Mouse (Mus musculus): ENCODE measurements around the gene Hoxa5. TPM values are rescaled to one million over a fixed set of nuclear protein-coding genes. Genes with fewer than 3 reads are reported as not detected.
A peak's percentile ranks its signal among the peaks of the same experiment; 100 is the strongest.

Hoxa5 gene
- polyA plus RNA-seq, 1 experiment from 2014 or later: 15.7 TPM

- Histone ChIP-seq H3K4me3 (ENCODE audit: low read length) (peak within 1 kb of the TSS; percentile 64), H3K4me1 (ENCODE audit: control insufficient read depth, insufficient read depth, low read length) (peaks cover 10% of the 10 kb centered on the region; the same call in 1 of the 2 replicates), H3K9ac (ENCODE audit: low read depth, low read length) (peak within 1 kb of the TSS; percentile 96), H3K9me3 (ENCODE audit: control insufficient read depth, low read length) (no peaks in the 10 kb centered on the region), H3K27ac (ENCODE audit: low read depth, low read length) (peak within 1 kb of the TSS; percentile 98), H3K27me3 (ENCODE audit: control insufficient read depth, insufficient read depth, low read length) (0 out of 2 replicates have a peak, but pooled peaks cover 15% of the 10 kb centered on the region), H3K4me2 (replicated peaks; ENCODE audit: low read depth, low read length) (peak within 1 kb of the TSS; percentile 97), H3K36me3 (ENCODE audit: control insufficient read depth, insufficient read depth, low read length) (peaks cover 9% of the 10 kb centered on the region; the same call in 1 of the 2 replicates)
- peak; percentile 41 for ATAC-seq (ENCODE audit: low FRiP score, low TSS enrichment)
- WGBS: under 1% methylated on average over 24 of the region's 36 CpGs
Observed at GRCm38 (mm10) chr6:52230516-52231165, 26.3 kb upstream of the Hoxa5 start, which contains the start of gene Hoxa9. TSS of gene Hoxa9 (minus strand) at chr6:52231089.

- peaks cover 9% of the 10 kb centered on the region; the same call in 1 of the 2 replicates for H3K4me1 ChIP-seq (ENCODE audit: control insufficient read depth, insufficient read depth, low read length)
- H3K27ac ChIP-seq (ENCODE audit: low read depth, low read length): peak overlapping the region; percentile 96
- peak overlapping the region; percentile 97 for H3K4me2 ChIP-seq (replicated peaks; ENCODE audit: low read depth, low read length)
- ATAC-seq (ENCODE audit: low FRiP score, low TSS enrichment): no peak
- H3K4me3 ChIP-seq (ENCODE audit: low read length): peak overlapping the region; percentile 64
- peak overlapping the region; percentile 94 for H3K9ac ChIP-seq (ENCODE audit: low read depth, low read length)
- 1% methylated on average over 42 of the region's 44 CpGs for WGBS
- H3K36me3 ChIP-seq (ENCODE audit: control insufficient read depth, insufficient read depth, low read length): peaks cover 9% of the 10 kb centered on the region; the same call in 1 of the 2 replicates
- H3K9me3 ChIP-seq (ENCODE audit: control insufficient read depth, low read length): no peaks in the 10 kb centered on the region
- H3K27me3 ChIP-seq (ENCODE audit: control insufficient read depth, insufficient read depth, low read length): 0 out of 2 replicates have a peak, but pooled peaks cover 12% of the 10 kb centered on the region
Observed at GRCm38 (mm10) chr6:52229558-52230416, 25.4 kb upstream of the Hoxa5 start.

GRCm38 (mm10) chr6:52228475-52229465 is 24.4 kb upstream of the Hoxa5 start:
- H3K9ac ChIP-seq (ENCODE audit: low read depth, low read length): peak overlapping the region; percentile 94
- peaks cover 9% of the 10 kb centered on the region; the same call in 1 of the 2 replicates for H3K4me1 ChIP-seq (ENCODE audit: control insufficient read depth, insufficient read depth, low read length)
- H3K27ac ChIP-seq (ENCODE audit: low read depth, low read length): peak overlapping the region; percentile 96
- H3K36me3 ChIP-seq (ENCODE audit: control insufficient read depth, insufficient read depth, low read length): peaks cover 16% of the 10 kb centered on the region; the same call in 1 of the 2 replicates
- H3K4me2 ChIP-seq (replicated peaks; ENCODE audit: low read depth, low read length): peak overlapping the region; percentile 97
- H3K9me3 ChIP-seq (ENCODE audit: control insufficient read depth, low read length): no peaks in the 10 kb centered on the region
- ATAC-seq (ENCODE audit: low FRiP score, low TSS enrichment): no peak
- peak overlapping the region; percentile 64 for H3K4me3 ChIP-seq (ENCODE audit: low read length)
- H3K27me3 ChIP-seq (ENCODE audit: control insufficient read depth, insufficient read depth, low read length): 0 out of 2 replicates have a peak, but pooled peaks cover 4% of the 10 kb centered on the region
- under 1% methylated on average over 38 of the region's 38 CpGs for WGBS

GRCm38 (mm10) chr6:52227470-52228222 is 23.3 kb upstream of the Hoxa5 start:
- H3K27ac ChIP-seq (ENCODE audit: low read depth, low read length): peak overlapping the region; percentile 90
- 2% methylated on average over 11 of the region's 11 CpGs for WGBS
- no peak for ATAC-seq (ENCODE audit: low FRiP score, low TSS enrichment)
- H3K27me3 ChIP-seq (ENCODE audit: control insufficient read depth, insufficient read depth, low read length): 0 out of 2 replicates have a peak, but pooled peaks cover 3% of the 10 kb centered on the region
- peak overlapping the region; percentile 97 for H3K4me2 ChIP-seq (replicated peaks; ENCODE audit: low read depth, low read length)
- H3K36me3 ChIP-seq (ENCODE audit: control insufficient read depth, insufficient read depth, low read length): peaks cover 19% of the 10 kb centered on the region; the same call in 1 of the 2 replicates
- H3K9me3 ChIP-seq (ENCODE audit: control insufficient read depth, low read length): no peaks in the 10 kb centered on the region
- peaks cover 9% of the 10 kb centered on the region; the same call in 1 of the 2 replicates for H3K4me1 ChIP-seq (ENCODE audit: control insufficient read depth, insufficient read depth, low read length)
- peak overlapping the region; percentile 87 for H3K9ac ChIP-seq (ENCODE audit: low read depth, low read length)
- H3K4me3 ChIP-seq (ENCODE audit: low read length): peak overlapping the region; percentile 64

GRCm38 (mm10) chr6:52226569-52227257 is 22.3 kb upstream of the Hoxa5 start:
- peak overlapping the region; percentile 90 for H3K27ac ChIP-seq (ENCODE audit: low read depth, low read length)
- peak overlapping the region; percentile 97 for H3K4me2 ChIP-seq (replicated peaks; ENCODE audit: low read depth, low read length)
- H3K4me1 ChIP-seq (ENCODE audit: control insufficient read depth, insufficient read depth, low read length): peaks cover 13% of the 10 kb centered on the region; the same call in 1 of the 2 replicates
- H3K9me3 ChIP-seq (ENCODE audit: control insufficient read depth, low read length): no peaks in the 10 kb centered on the region
- H3K27me3 ChIP-seq (ENCODE audit: control insufficient read depth, insufficient read depth, low read length): 0 out of 2 replicates have a peak, but pooled peaks cover 7% of the 10 kb centered on the region
- H3K4me3 ChIP-seq (ENCODE audit: low read length): peak overlapping the region; percentile 64
- ATAC-seq (ENCODE audit: low FRiP score, low TSS enrichment): peak; percentile 33
- WGBS: under 1% methylated on average over 26 of the region's 26 CpGs
- H3K36me3 ChIP-seq (ENCODE audit: control insufficient read depth, insufficient read depth, low read length): peaks cover 19% of the 10 kb centered on the region; the same call in 1 of the 2 replicates
- H3K9ac ChIP-seq (ENCODE audit: low read depth, low read length): peak overlapping the region; percentile 87

GRCm38 (mm10) chr6:52225612-52226568 is 21.5 kb upstream of the Hoxa5 start:
- peak overlapping the region; percentile 87 for H3K9ac ChIP-seq (ENCODE audit: low read depth, low read length)
- no peaks in the 10 kb centered on the region for H3K9me3 ChIP-seq (ENCODE audit: control insufficient read depth, low read length)
- H3K4me2 ChIP-seq (replicated peaks; ENCODE audit: low read depth, low read length): peak overlapping the region; percentile 97
- ATAC-seq (ENCODE audit: low FRiP score, low TSS enrichment): peak; percentile 57
- peak overlapping the region; percentile 64 for H3K4me3 ChIP-seq (ENCODE audit: low read length)
- H3K27me3 ChIP-seq (ENCODE audit: control insufficient read depth, insufficient read depth, low read length): 0 out of 2 replicates have a peak, but pooled peaks cover 7% of the 10 kb centered on the region
- WGBS: under 1% methylated on average over 66 of the region's 69 CpGs
- peak overlapping the region; percentile 90 for H3K27ac ChIP-seq (ENCODE audit: low read depth, low read length)
- peaks cover 13% of the 10 kb centered on the region; the same call in 1 of the 2 replicates for H3K4me1 ChIP-seq (ENCODE audit: control insufficient read depth, insufficient read depth, low read length)
- H3K36me3 ChIP-seq (ENCODE audit: control insufficient read depth, insufficient read depth, low read length): peaks cover 19% of the 10 kb centered on the region; the same call in 1 of the 2 replicates

All from kidney, embryonic 14.5 days (tissue).